Mouse (Mus musculus): ENCODE data around the gene Rpf1.

- TF ChIP-seq CTCF (IDR thresholded peaks at IDR 0.05; ENCODE audit: borderline replicate concordance, insufficient read depth, low read depth, low read length) (no peak), POLR2A (IDR thresholded peaks at IDR 0.05; ENCODE audit: borderline replicate concordance, insufficient read depth, low read length) (no peak)
Observed at GRCm38 (mm10) chr3:146469226-146469625, 52.0 kb downstream of the Rpf1 start.

Measured in cerebellum, adult 2 months (tissue).